Mouse (Mus musculus): ENCODE data around the gene Arpc5l. TPM values are rescaled to one million over a fixed set of nuclear protein-coding genes. Genes with fewer than 3 reads are reported as not detected.

The Arpc5l gene
- total RNA-seq, 2 experiments from 2014 or later, result 46.0 to 51.2 TPM

Other genes starting within 250 kb of the Arpc5l start
- gene Nr6a1, start 77.7 kb upstream of the Arpc5l start, total RNA-seq (2021), result 1 to 10 TPM; 1.2 to 3.0 TPM
- 10 to 100 TPM; 39.3 to 46.4 TPM for gene Olfml2a, start 73.4 kb upstream of the Arpc5l start, total RNA-seq (2021)
- gene Wdr38, start 7.9 kb upstream of the Arpc5l start, total RNA-seq (2021), result under 1 TPM; 0.17 to 0.21 TPM
- 100 to 1,000 TPM; 548 to 582 TPM for gene Rpl35, start 276 bp downstream of the Arpc5l start, total RNA-seq (2021)
- 10 to 100 TPM; 19.9 to 24.8 TPM for gene Golga1, start 60.2 kb downstream of the Arpc5l start, total RNA-seq (2021)
- gene Scai, start 185.4 kb downstream of the Arpc5l start, total RNA-seq (2021), result 10 to 100 TPM; 13.6 to 14.2 TPM
- gene Ppp6c, start 221.1 kb downstream of the Arpc5l start, total RNA-seq (2021), result 10 to 100 TPM; 72.4 to 75.8 TPM